19 mouse cellular contexts compared by ENCODE assay signal in genomic region chr13:119742711-119743415, GRCm38 (mm10). TPM values are rescaled to one million over a fixed set of nuclear protein-coding genes. Genes with fewer than 3 reads are reported as not detected.
DNase-seq lines count a peak whose midpoint lies in the region; ATAC-seq and TF ChIP-seq lines count a peak whose summit lies in the region.
"Had no signal": no experiment of that assay in that cellular context is flagged by ENCODE, and none has a peak within 500 bp of the region (broad histone marks: within the 10 kb centered on the region; RNA-seq: fewer than 3 reads in every experiment).

No protein-coding gene starts in this region.

- H3K27me3 ChIP-seq in hindbrain, embryonic 13.5 days: 0 out of 2 replicates have a peak, but pooled peaks cover 4% of the 10 kb centered on the region
- no peaks in the 10 kb centered on the region for H3K27me3 ChIP-seq in hindbrain, embryonic 11.5 days (ENCODE audit: control insufficient read depth, insufficient read depth, low read length)
- H3K27me3 ChIP-seq in G1E (ENCODE audit: insufficient read depth, low read length): peaks cover 10% of the 10 kb centered on the region
- H3K27me3 ChIP-seq: embryonic facial prominence, embryonic 13.5 days; intestine, embryonic 15.5 days; liver, embryonic 12.5 days; neural tube, embryonic 15.5 days had no signal

- H3K9ac ChIP-seq in hindbrain, embryonic 13.5 days: no peak overlapping the region
- H3K9ac ChIP-seq in hindbrain, embryonic 11.5 days (ENCODE audit: low read depth, low read length): no peak overlapping the region
- H3K9ac ChIP-seq: embryonic facial prominence, embryonic 13.5 days; intestine, embryonic 15.5 days; liver, embryonic 12.5 days; neural tube, embryonic 15.5 days had no signal

- peaks cover 15% of the 10 kb centered on the region for H3K4me1 ChIP-seq in hindbrain, embryonic 13.5 days (replicated peaks)
- H3K4me1 ChIP-seq in hindbrain, embryonic 11.5 days (replicated peaks; ENCODE audit: control insufficient read depth, insufficient read depth, low read length): 0 out of 2 replicates have a peak, but pooled peaks cover 4% of the 10 kb centered on the region
- H3K4me1 ChIP-seq in G1E (ENCODE audit: insufficient read depth, low read depth, low read length): peaks cover 15% of the 10 kb centered on the region
- H3K4me1 ChIP-seq: intestine, embryonic 15.5 days had no signal

- 88% methylated on average over 6 of the region's 6 CpGs for WGBS in hindbrain, embryonic 13.5 days
- 91% methylated on average over 6 of the region's 6 CpGs for whole genome bisulfite sequencing in hindbrain, embryonic 11.5 days

- no peaks in the 10 kb centered on the region for H3K36me3 ChIP-seq in hindbrain, embryonic 13.5 days
- no peaks in the 10 kb centered on the region for H3K36me3 ChIP-seq in hindbrain, embryonic 11.5 days (ENCODE audit: control insufficient read depth, insufficient read depth, low read length)
- H3K36me3 ChIP-seq in G1E (replicated peaks): no peaks in the 10 kb centered on the region
- H3K36me3 ChIP-seq: embryonic facial prominence, embryonic 13.5 days; hindbrain, embryonic 12.5 days; intestine, embryonic 15.5 days; liver, embryonic 12.5 days; neural tube, embryonic 15.5 days had no signal

- no peak for TF ChIP-seq CTCF in G1E (IDR thresholded peaks at IDR 0.05; ENCODE audit: low read depth, low read length)

- H3K27ac ChIP-seq in hindbrain, embryonic 13.5 days: no peak overlapping the region
- H3K27ac ChIP-seq in hindbrain, embryonic 11.5 days (ENCODE audit: low read depth, low read length): no peak overlapping the region
- H3K27ac ChIP-seq: embryonic facial prominence, embryonic 13.5 days; hindbrain, embryonic 12.5 days; intestine, embryonic 15.5 days; liver, embryonic 12.5 days had no signal

- ATAC-seq in hindbrain, embryonic 13.5 days (ENCODE audit: low FRiP score): 0 out of 2 replicates have a peak, but pooled peaks have one; percentile 16
- ATAC-seq in hindbrain, embryonic 11.5 days (ENCODE audit: low FRiP score): no peak
- ATAC-seq in G1E (ENCODE audit: extremely low read depth, insufficient number of reproducible peaks, low FRiP score, poor library complexity, severe bottlenecking): peak; percentile 22; the same call in 1 of the 2 replicates
- peak; percentile 70 for ATAC-seq in granulocyte monocyte progenitor cell, adult 5-6 weeks (replicated peaks; ENCODE audit: poor library complexity, severe bottlenecking)
- ATAC-seq: intestine, embryonic 15.5 days; liver, embryonic 12.5 days had no signal

- no peak for DNase-seq in hindbrain, embryonic 11.5 days (ENCODE audit: low spot score)
- DNase-seq in 416B (ENCODE audit: low read depth): peak; percentile 45
- DNase-seq in G1E (ENCODE audit: low spot score): no peak
- DNase-seq in cerebellum, adult 9-11 months: no peak
- DNase-seq in gastrocnemius, adult 8-10 months (ENCODE audit: low spot score in 2 of 2): no peak
- DNase-seq: adrenal gland, postnatal 14 days; cerebellum, adult 2 months; gastrocnemius, postnatal 10 days; kidney, adult 9 months; kidney, postnatal 36 days; lung, adult 2 months; right cerebral cortex, postnatal 4 days had no signal

- no peak overlapping the region for H3K4me2 ChIP-seq in hindbrain, embryonic 13.5 days
- no peak overlapping the region for H3K4me2 ChIP-seq in hindbrain, embryonic 11.5 days (replicated peaks; ENCODE audit: low read depth, low read length)

- H3K4me3 ChIP-seq in hindbrain, embryonic 13.5 days: no peak overlapping the region
- no peak overlapping the region for H3K4me3 ChIP-seq in hindbrain, embryonic 11.5 days (ENCODE audit: low read depth, low read length)
- no peak overlapping the region for H3K4me3 ChIP-seq in G1E (ENCODE audit: low read depth, low read length)
- H3K4me3 ChIP-seq: hindbrain, embryonic 12.5 days; intestine, embryonic 15.5 days had no signal

- no peaks in the 10 kb centered on the region for H3K9me3 ChIP-seq in hindbrain, embryonic 13.5 days
- no peaks in the 10 kb centered on the region for H3K9me3 ChIP-seq in hindbrain, embryonic 11.5 days (ENCODE audit: control insufficient read depth, low read length)
- no peaks in the 10 kb centered on the region for H3K9me3 ChIP-seq in G1E (replicated peaks)
- H3K9me3 ChIP-seq: embryonic facial prominence, embryonic 13.5 days; hindbrain, embryonic 12.5 days; intestine, embryonic 15.5 days; liver, embryonic 12.5 days; neural tube, embryonic 15.5 days had no signal

RNA-seq across cellular contexts. Expression of gene Nim1k, which starts 12.8 kb away (rescaled TPM):
- 3.0 and 3.7 TPM in 2 replicates for polyA plus RNA-seq in hindbrain, embryonic 13.5 days (2015; fragmentation: Nextera tagmentation; extraction: Ambion mirVana)
- polyA plus RNA-seq in hindbrain, embryonic 11.5 days (2014; fragmentation: Nextera tagmentation; extraction: Ambion mirVana): 1.0 and 2.1 TPM in 2 replicates
- total RNA-seq in G1E (2014; fragmentation: Nextera tagmentation): 0.19 TPM in 1 of 2 replicates, not detected in the other
- total RNA-seq in G1E (2017): 0.11 and 0.12 TPM in 2 replicates
- 0.01 TPM in 1 of 2 replicates, not detected in the other for polyA plus RNA-seq in G1E (2012)
- 0.30 and 0.83 TPM in 2 replicates for total RNA-seq in granulocyte monocyte progenitor cell, adult 5-6 weeks (2014; fragmentation: Nextera tagmentation)
- 0.26 and 0.88 TPM in 2 replicates for total RNA-seq in granulocyte monocyte progenitor cell, adult 5-6 weeks (2017)
- 1 to 10 TPM; 1.2 to 2.2 (median 1.4) TPM for total RNA-seq in gastrocnemius, adult 8-10 months (2022)

RNA-seq across cellular contexts. Expression of gene Zfp131, which starts 47.8 kb away (rescaled TPM):
- 38.2 and 39.9 TPM in 2 replicates for polyA plus RNA-seq in hindbrain, embryonic 13.5 days (2015; fragmentation: Nextera tagmentation; extraction: Ambion mirVana)
- 44.1 and 45.9 TPM in 2 replicates for polyA plus RNA-seq in hindbrain, embryonic 11.5 days (2014; fragmentation: Nextera tagmentation; extraction: Ambion mirVana)
- total RNA-seq in G1E (2014; fragmentation: Nextera tagmentation) (59.1 and 73.7 TPM in 2 replicates), G1E (2017) (41.2 and 43.7 TPM in 2 replicates)
- polyA plus RNA-seq in G1E (2012): 20.0 and 30.6 TPM in 2 replicates
- total RNA-seq in granulocyte monocyte progenitor cell, adult 5-6 weeks (2014; fragmentation: Nextera tagmentation): 49.3 and 60.3 TPM in 2 replicates
- total RNA-seq in granulocyte monocyte progenitor cell, adult 5-6 weeks (2017): 64.4 and 64.8 TPM in 2 replicates
- 10 to 100 TPM; 19.8 to 24.7 (median 20.5) TPM for total RNA-seq in gastrocnemius, adult 8-10 months (2022)

RNA-seq across cellular contexts. Expression of gene Hmgcs1, which starts 52.7 kb away (rescaled TPM):
- polyA plus RNA-seq in hindbrain, embryonic 13.5 days (2015; fragmentation: Nextera tagmentation; extraction: Ambion mirVana): 423 and 434 TPM in 2 replicates
- 493 and 527 TPM in 2 replicates for polyA plus RNA-seq in hindbrain, embryonic 11.5 days (2014; fragmentation: Nextera tagmentation; extraction: Ambion mirVana)
- total RNA-seq in G1E (2014; fragmentation: Nextera tagmentation) (68.6 and 78.9 TPM in 2 replicates), G1E (2017) (259 and 314 TPM in 2 replicates)
- polyA plus RNA-seq in G1E (2012): 9.4 and 14.6 TPM in 2 replicates
- 18.3 and 21.5 TPM in 2 replicates for total RNA-seq in granulocyte monocyte progenitor cell, adult 5-6 weeks (2014; fragmentation: Nextera tagmentation)
- 32.9 and 35.5 TPM in 2 replicates for total RNA-seq in granulocyte monocyte progenitor cell, adult 5-6 weeks (2017)
- total RNA-seq in gastrocnemius, adult 8-10 months (2022): 10 to 100 TPM; 23.9 to 27.6 (median 25.4) TPM
